Mouse (Mus musculus): Measurements from ENCODE around the gene Rab11a. TPM values are rescaled to one million over a fixed set of nuclear protein-coding genes. Genes with fewer than 3 reads are reported as not detected.

Rab11a gene
- polyA plus RNA-seq, 1 experiment from 2014 or later = 346 TPM

GRCm38 (mm10) chr9:64773254-64773653, 35.7 kb upstream of the Rab11a start:
- 38% methylated on average over 8 of the region's 8 CpGs for WGBS
- H3K4me2 ChIP-seq = no peak overlapping the region
- ATAC-seq (ENCODE audit: insufficient number of reproducible peaks, low FRiP score) = peak; percentile 46; the same call in 1 of the 2 replicates
- peak overlapping the region; percentile 85 for H3K27ac ChIP-seq (ENCODE audit: poor library complexity, severe bottlenecking)
- no peaks in the 10 kb centered on the region for H3K9me3 ChIP-seq (replicated peaks)
- H3K27me3 ChIP-seq (replicated peaks) = no peaks in the 10 kb centered on the region
- H3K4me1 ChIP-seq (replicated peaks) = peaks cover 50% of the 10 kb centered on the region
- no peak overlapping the region for H3K9ac ChIP-seq
- H3K4me3 ChIP-seq = no peak overlapping the region
- no peaks in the 10 kb centered on the region for H3K36me3 ChIP-seq

GRCm38 (mm10) chr9:64771236-64771635, 33.7 kb upstream of the Rab11a start:
- Histone ChIP-seq H3K4me2 (peak overlapping the region; percentile 2; the same call in 1 of the 2 replicates), H3K36me3 (no peaks in the 10 kb centered on the region), H3K9me3 (replicated peaks) (no peaks in the 10 kb centered on the region), H3K4me1 (replicated peaks) (peaks cover 48% of the 10 kb centered on the region), H3K27ac (ENCODE audit: poor library complexity, severe bottlenecking) (no peak overlapping the region), H3K9ac (no peak overlapping the region), H3K27me3 (replicated peaks) (no peaks in the 10 kb centered on the region), H3K4me3 (no peak overlapping the region)
- WGBS = 44% methylated on average over 5 of the region's 5 CpGs
- ATAC-seq (ENCODE audit: insufficient number of reproducible peaks, low FRiP score) = no peak

GRCm38 (mm10) chr9:64770411-64770849, 32.9 kb upstream of the Rab11a start:
- ATAC-seq (ENCODE audit: insufficient number of reproducible peaks, low FRiP score) = no peak
- no peaks in the 10 kb centered on the region for H3K9me3 ChIP-seq (replicated peaks)
- no peak overlapping the region for H3K27ac ChIP-seq (ENCODE audit: poor library complexity, severe bottlenecking)
- no peaks in the 10 kb centered on the region for H3K27me3 ChIP-seq (replicated peaks)
- H3K9ac ChIP-seq = no peak overlapping the region
- no peaks in the 10 kb centered on the region for H3K36me3 ChIP-seq
- H3K4me2 ChIP-seq = no peak overlapping the region
- no peak overlapping the region for H3K4me3 ChIP-seq
- peaks cover 44% of the 10 kb centered on the region for H3K4me1 ChIP-seq (replicated peaks)
- WGBS = 71% methylated on average over 5 of the region's 5 CpGs

GRCm38 (mm10) chr9:64769911-64770310, 32.4 kb upstream of the Rab11a start:
- H3K4me1 ChIP-seq (replicated peaks) = peaks cover 39% of the 10 kb centered on the region
- no peak overlapping the region for H3K4me2 ChIP-seq
- no peak for ATAC-seq (ENCODE audit: insufficient number of reproducible peaks, low FRiP score)
- H3K4me3 ChIP-seq = no peak overlapping the region
- no peak overlapping the region for H3K9ac ChIP-seq
- WGBS = 93% methylated on average over 6 of the region's 6 CpGs
- no peaks in the 10 kb centered on the region for H3K9me3 ChIP-seq (replicated peaks)
- H3K36me3 ChIP-seq = no peaks in the 10 kb centered on the region
- no peak overlapping the region for H3K27ac ChIP-seq (ENCODE audit: poor library complexity, severe bottlenecking)
- H3K27me3 ChIP-seq (replicated peaks) = no peaks in the 10 kb centered on the region

- no peak for ATAC-seq (ENCODE audit: insufficient number of reproducible peaks, low FRiP score)
- no peak overlapping the region for H3K27ac ChIP-seq (ENCODE audit: poor library complexity, severe bottlenecking)
- 52% methylated on average over 9 of the region's 9 CpGs for WGBS
- H3K9me3 ChIP-seq (replicated peaks) = no peaks in the 10 kb centered on the region
- peaks cover 32% of the 10 kb centered on the region for H3K4me1 ChIP-seq (replicated peaks)
- no peaks in the 10 kb centered on the region for H3K36me3 ChIP-seq
- no peaks in the 10 kb centered on the region for H3K27me3 ChIP-seq (replicated peaks)
- H3K9ac ChIP-seq = no peak overlapping the region
- no peak overlapping the region for H3K4me2 ChIP-seq
- H3K4me3 ChIP-seq = no peak overlapping the region
Observed at GRCm38 (mm10) chr9:64769066-64769695, 31.6 kb upstream of the Rab11a start.

- Histone ChIP-seq H3K9me3 (replicated peaks) (no peaks in the 10 kb centered on the region), H3K4me1 (replicated peaks) (peaks cover 20% of the 10 kb centered on the region), H3K4me3 (no peak overlapping the region), H3K36me3 (no peaks in the 10 kb centered on the region), H3K27ac (ENCODE audit: poor library complexity, severe bottlenecking) (no peak overlapping the region), H3K27me3 (replicated peaks) (no peaks in the 10 kb centered on the region), H3K4me2 (no peak overlapping the region), H3K9ac (no peak overlapping the region)
- WGBS = 55% methylated on average over 1 of the region's 1 CpGs
- no peak for ATAC-seq (ENCODE audit: insufficient number of reproducible peaks, low FRiP score)
Observed at GRCm38 (mm10) chr9:64767796-64768195, 30.2 kb upstream of the Rab11a start.

GRCm38 (mm10) chr9:64766136-64766535, 28.6 kb upstream of the Rab11a start:
- WGBS = 87% methylated on average over 3 of the region's 3 CpGs
- H3K9me3 ChIP-seq (replicated peaks) = no peaks in the 10 kb centered on the region
- ATAC-seq (ENCODE audit: insufficient number of reproducible peaks, low FRiP score) = no peak
- no peaks in the 10 kb centered on the region for H3K27me3 ChIP-seq (replicated peaks)
- peaks cover 13% of the 10 kb centered on the region for H3K4me1 ChIP-seq (replicated peaks)
- H3K4me3 ChIP-seq = no peak overlapping the region
- H3K4me2 ChIP-seq = no peak overlapping the region
- H3K9ac ChIP-seq = no peak overlapping the region
- no peaks in the 10 kb centered on the region for H3K36me3 ChIP-seq
- H3K27ac ChIP-seq (ENCODE audit: poor library complexity, severe bottlenecking) = no peak overlapping the region

- no peak overlapping the region for H3K4me2 ChIP-seq
- no peak overlapping the region for H3K4me3 ChIP-seq
- 37% methylated on average over 2 of the region's 2 CpGs for WGBS
- no peaks in the 10 kb centered on the region for H3K27me3 ChIP-seq (replicated peaks)
- 0 out of 2 replicates have a peak, but pooled peaks cover 4% of the 10 kb centered on the region for H3K4me1 ChIP-seq (replicated peaks)
- ATAC-seq (ENCODE audit: insufficient number of reproducible peaks, low FRiP score) = no peak
- no peaks in the 10 kb centered on the region for H3K36me3 ChIP-seq
- no peaks in the 10 kb centered on the region for H3K9me3 ChIP-seq (replicated peaks)
- no peak overlapping the region for H3K9ac ChIP-seq
- no peak overlapping the region for H3K27ac ChIP-seq (ENCODE audit: poor library complexity, severe bottlenecking)
Observed at GRCm38 (mm10) chr9:64764824-64765223, 27.3 kb upstream of the Rab11a start.

GRCm38 (mm10) chr9:64758052-64758451, 20.5 kb upstream of the Rab11a start:
- ATAC-seq (ENCODE audit: insufficient number of reproducible peaks, low FRiP score) = no peak
- no peaks in the 10 kb centered on the region for H3K4me1 ChIP-seq (replicated peaks)
- no peaks in the 10 kb centered on the region for H3K9me3 ChIP-seq (replicated peaks)
- no peak overlapping the region for H3K4me2 ChIP-seq
- H3K27me3 ChIP-seq (replicated peaks) = no peaks in the 10 kb centered on the region
- no peaks in the 10 kb centered on the region for H3K36me3 ChIP-seq
- WGBS = 83% methylated on average over 14 of the region's 14 CpGs
- no peak overlapping the region for H3K4me3 ChIP-seq
- H3K9ac ChIP-seq = no peak overlapping the region
- H3K27ac ChIP-seq (ENCODE audit: poor library complexity, severe bottlenecking) = no peak overlapping the region

GRCm38 (mm10) chr9:64752575-64752974, 15.0 kb upstream of the Rab11a start:
- H3K36me3 ChIP-seq = no peaks in the 10 kb centered on the region
- H3K4me2 ChIP-seq = no peak overlapping the region
- H3K9me3 ChIP-seq (replicated peaks) = no peaks in the 10 kb centered on the region
- 85% methylated on average over 5 of the region's 5 CpGs for WGBS
- ATAC-seq (ENCODE audit: insufficient number of reproducible peaks, low FRiP score) = no peak
- no peaks in the 10 kb centered on the region for H3K4me1 ChIP-seq (replicated peaks)
- H3K4me3 ChIP-seq = no peak overlapping the region
- H3K27ac ChIP-seq (ENCODE audit: poor library complexity, severe bottlenecking) = no peak overlapping the region
- H3K9ac ChIP-seq = no peak overlapping the region
- H3K27me3 ChIP-seq (replicated peaks) = no peaks in the 10 kb centered on the region

- H3K9ac ChIP-seq = no peak overlapping the region
- H3K36me3 ChIP-seq = no peaks in the 10 kb centered on the region
- H3K27me3 ChIP-seq (replicated peaks) = no peaks in the 10 kb centered on the region
- ATAC-seq (ENCODE audit: insufficient number of reproducible peaks, low FRiP score) = no peak
- WGBS = 70% methylated on average over 6 of the region's 6 CpGs
- H3K27ac ChIP-seq (ENCODE audit: poor library complexity, severe bottlenecking) = no peak overlapping the region
- H3K9me3 ChIP-seq (replicated peaks) = no peaks in the 10 kb centered on the region
- H3K4me3 ChIP-seq = no peak overlapping the region
- no peak overlapping the region for H3K4me2 ChIP-seq
- H3K4me1 ChIP-seq (replicated peaks) = no peaks in the 10 kb centered on the region
Observed at GRCm38 (mm10) chr9:64749314-64749713, 11.8 kb upstream of the Rab11a start.

GRCm38 (mm10) chr9:64747735-64748134, 10.2 kb upstream of the Rab11a start:
- Histone ChIP-seq H3K27ac (ENCODE audit: poor library complexity, severe bottlenecking) (no peak overlapping the region), H3K4me2 (no peak overlapping the region), H3K9ac (no peak overlapping the region), H3K36me3 (no peaks in the 10 kb centered on the region), H3K9me3 (replicated peaks) (no peaks in the 10 kb centered on the region), H3K27me3 (replicated peaks) (no peaks in the 10 kb centered on the region), H3K4me1 (replicated peaks) (no peaks in the 10 kb centered on the region), H3K4me3 (no peak overlapping the region)
- ATAC-seq (ENCODE audit: insufficient number of reproducible peaks, low FRiP score) = no peak
- 73% methylated on average over 4 of the region's 4 CpGs for WGBS

Measured in heart, embryonic 12.5 days (tissue).